Mouse (Mus musculus): ENCODE measurements at regions not wholly inside any gene's neighbourhood (a gene's known extent, or its start where the extent isn't known, plus 50 kb on each side); places are given as distances from the start of the nearest gene placed in this dataset.

DNA sequence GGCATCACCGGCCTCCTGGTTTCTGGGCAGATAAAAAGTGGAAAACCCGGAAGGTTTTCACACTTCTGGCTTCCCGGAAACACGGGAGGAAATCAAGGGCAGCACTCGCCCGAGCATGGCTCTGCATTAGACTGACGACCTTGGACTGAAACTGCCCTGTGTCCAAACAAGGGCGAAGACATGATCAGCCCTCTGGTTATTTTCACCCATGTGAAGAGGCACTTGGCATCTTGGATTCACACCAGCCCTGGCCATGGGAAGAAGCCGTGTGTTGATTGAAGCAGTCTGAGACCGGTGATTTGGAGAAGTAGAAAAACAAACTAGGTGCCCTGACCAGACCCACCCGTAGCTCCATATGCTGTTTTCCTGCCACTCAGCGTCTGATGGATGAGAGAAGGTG lies 1146.7 kb downstream of the Poteg start:
- ATAC-seq (ENCODE audit: insufficient read depth, low read depth) (peak; percentile 91), DNase-seq (ENCODE audit: low spot score) (peak; percentile 80)
- TF ChIP-seq EP300 (IDR thresholded peaks at IDR 0.05; ENCODE audit: low read depth) (no peak), CTCF (IDR thresholded peaks at IDR 0.05; ENCODE audit: low read depth) (no peak)
- H3K4me1 ChIP-seq (ENCODE audit: control insufficient read depth, insufficient read depth): peaks cover 8% of the 10 kb centered on the region; the same call in 1 of the 2 replicates
- H3K4me2 ChIP-seq (ENCODE audit: low read depth, low read length): peak overlapping the region; percentile 53
- H3K27me3 ChIP-seq (ENCODE audit: control insufficient read depth, insufficient read depth, low read length): no peaks in the 10 kb centered on the region
- H3K36me3 ChIP-seq (replicated peaks; ENCODE audit: control insufficient read depth, insufficient read depth, low read length): no peaks in the 10 kb centered on the region
- H3K27ac ChIP-seq (ENCODE audit: low read depth): peak overlapping the region; percentile 94
- H3K9me3 ChIP-seq (replicated peaks; ENCODE audit: control insufficient read depth, low read length): no peaks in the 10 kb centered on the region
- WGBS: 13% methylated on average over 12 of the region's 12 CpGs
- H3K9ac ChIP-seq (replicated peaks; ENCODE audit: low read depth, low read length): peak overlapping the region; percentile 40
- H3K4me3 ChIP-seq (ENCODE audit: low read depth, low read length): peak overlapping the region; percentile 23

DNA sequence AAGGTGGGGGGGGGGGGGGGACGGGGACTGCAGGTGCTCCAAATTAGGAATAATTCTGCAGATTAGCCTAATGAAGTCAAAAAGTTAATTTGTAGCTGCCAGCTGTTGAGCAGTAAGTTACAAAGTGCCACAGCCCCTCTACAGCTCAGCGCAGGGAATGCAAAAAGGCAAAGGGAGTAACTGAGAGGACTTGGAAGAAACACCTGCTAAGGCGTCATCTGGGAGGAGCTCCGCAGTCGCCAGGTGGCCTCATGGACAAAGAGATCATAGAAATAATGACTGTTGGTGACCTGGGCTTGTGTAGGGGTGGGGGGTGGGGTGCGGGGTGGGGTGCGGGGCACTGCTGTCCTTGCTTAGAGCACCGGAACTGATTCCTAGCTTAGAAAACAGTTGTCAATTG lies 1147.1 kb downstream of the Poteg start:
- 29% methylated on average over 8 of the region's 8 CpGs for WGBS
- H3K9ac ChIP-seq (replicated peaks; ENCODE audit: low read depth, low read length): peak overlapping the region; percentile 40

GRCm38 (mm10) chr8:28595880-28596279 lies 1148.4 kb downstream of the Poteg start:
- ATAC-seq (ENCODE audit: insufficient read depth, low read depth): no peak
- TF ChIP-seq CTCF (IDR thresholded peaks at IDR 0.05; ENCODE audit: low read depth): no peak
- no peak for TF ChIP-seq EP300 (IDR thresholded peaks at IDR 0.05; ENCODE audit: low read depth)

More for the DNA sequence above, 1147.1 kb downstream of the Poteg start:
- Histone ChIP-seq H3K4me3 (ENCODE audit: low read depth, low read length) (peak overlapping the region; percentile 23), H3K36me3 (replicated peaks; ENCODE audit: control insufficient read depth, insufficient read depth, low read length) (no peaks in the 10 kb centered on the region), H3K4me2 (ENCODE audit: low read depth, low read length) (peak overlapping the region; percentile 53), H3K27ac (ENCODE audit: low read depth) (peak overlapping the region; percentile 94), H3K4me1 (ENCODE audit: control insufficient read depth, insufficient read depth) (peaks cover 8% of the 10 kb centered on the region; the same call in 1 of the 2 replicates), H3K27me3 (ENCODE audit: control insufficient read depth, insufficient read depth, low read length) (no peaks in the 10 kb centered on the region), H3K9me3 (replicated peaks; ENCODE audit: control insufficient read depth, low read length) (no peaks in the 10 kb centered on the region)
- no peak for TF ChIP-seq EP300 (IDR thresholded peaks at IDR 0.05; ENCODE audit: low read depth)
- TF ChIP-seq CTCF (IDR thresholded peaks at IDR 0.05; ENCODE audit: low read depth): no peak
- peak; percentile 50 for DNase-seq (ENCODE audit: low spot score)
- peak; percentile 37 for ATAC-seq (ENCODE audit: insufficient read depth, low read depth)

More at GRCm38 (mm10) chr8:28595880-28596279, 1148.4 kb downstream of the Poteg start:
- DNase-seq (ENCODE audit: low spot score): no peak
- H3K27me3 ChIP-seq (ENCODE audit: control insufficient read depth, insufficient read depth, low read length): no peaks in the 10 kb centered on the region
- H3K4me3 ChIP-seq (ENCODE audit: low read depth, low read length): no peak overlapping the region
- 0 out of 2 replicates have a peak overlapping the region, but pooled peaks have one; percentile 9 for H3K4me2 ChIP-seq (ENCODE audit: low read depth, low read length)
- peaks cover 8% of the 10 kb centered on the region; the same call in 1 of the 2 replicates for H3K4me1 ChIP-seq (ENCODE audit: control insufficient read depth, insufficient read depth)
- WGBS: 84% methylated on average over 5 of the region's 5 CpGs
- no peaks in the 10 kb centered on the region for H3K9me3 ChIP-seq (replicated peaks; ENCODE audit: control insufficient read depth, low read length)
- no peak overlapping the region for H3K9ac ChIP-seq (replicated peaks; ENCODE audit: low read depth, low read length)
- no peaks in the 10 kb centered on the region for H3K36me3 ChIP-seq (replicated peaks; ENCODE audit: control insufficient read depth, insufficient read depth, low read length)
- peak overlapping the region; percentile 94 for H3K27ac ChIP-seq (ENCODE audit: low read depth)

All from heart, postnatal 0 days (tissue).